Mouse (Mus musculus) liver, adult 2 months (tissue): ENCODE data around the gene Abcc6. TPM values are rescaled to one million over a fixed set of nuclear protein-coding genes. Genes with fewer than 3 reads are reported as not detected.

Experiments
- DNase-seq: peaks from one replicate; pipeline ENCODE4 v3.0.0-alpha.2; 2011; ENCODE audit warnings: low read depth, low spot score; ENCODE audit errors: extremely low read depth
- H3K27ac ChIP-seq: fragments of 200-500 bp; replicated peaks from 2 replicates; pipeline ENCODE4 v1.5.1; 2012; ENCODE audit warnings: low read depth, mild to moderate bottlenecking, control low read depth, inconsistent platforms, low read length; ENCODE audit not compliant: insufficient read depth
- H3K27me3 ChIP-seq: fragments of 200-500 bp; 2 replicates; pipeline ENCODE4 v1.6.1; 2012; ENCODE audit warnings: mild to moderate bottlenecking, moderate library complexity, low read length, inconsistent platforms; ENCODE audit not compliant: control insufficient read depth, insufficient read depth
- H3K36me3 ChIP-seq: fragments of 200-500 bp; 2 replicates; pipeline ENCODE4 v1.6.1; 2012; ENCODE audit warnings: low read length, inconsistent platforms; ENCODE audit not compliant: control insufficient read depth, insufficient read depth
- H3K4me1 ChIP-seq: fragments of 200-500 bp; 2 replicates; pipeline ENCODE4 v1.6.1; 2011; ENCODE audit warnings: low read length; ENCODE audit not compliant: control insufficient read depth, insufficient read depth
- H3K4me3 ChIP-seq: fragments of 200-500 bp; 2 replicates; pipeline ENCODE4 v1.5.1; 2011; ENCODE audit warnings: low read depth, mild to moderate bottlenecking, control low read depth, low read length, moderate library complexity; ENCODE audit not compliant: insufficient read depth
- H3K79me2 ChIP-seq: fragments of 200-500 bp; 2 replicates; pipeline ENCODE4 v1.6.1; 2012; ENCODE audit warnings: inconsistent platforms, mild to moderate bottlenecking, low read length, moderate library complexity; ENCODE audit not compliant: control insufficient read depth, insufficient read depth
- H3K9ac ChIP-seq: fragments of 200-500 bp; 2 replicates; pipeline ENCODE4 v1.6.1; 2012; ENCODE audit warnings: low read depth, mild to moderate bottlenecking, control low read depth, inconsistent platforms, low read length
- CTCF ChIP-seq: fragments of 200-500 bp; IDR thresholded peaks from 2 replicates; pipeline ENCODE4 v1.5.1; 2011; ENCODE audit warnings: low read depth, low read length, control low read depth
- POLR2A ChIP-seq: fragments of 200-500 bp; IDR thresholded peaks from 2 replicates; pipeline ENCODE4 v1.6.1; 2011; ENCODE audit warnings: low read length, control low read depth; ENCODE audit not compliant: insufficient read depth; ENCODE audit errors: extremely low read depth
- WGBS: fragments of 180-500 bp; shearing (Covaris S2); methylation state at CpG from one replicate; pipeline ENCODE4 v1.1.7; 2018; 5-methylcytosine and 5-hydroxymethylcytosine counted together
- polyA plus RNA-seq: library from polyadenylated mRNA; depleted of rRNA; stranded (reverse); fragments of >200 nt; gene quantifications from 2 replicates; pipeline ENCODE4 v1.2.3, GENCODE M21; 2012; rRNA removed
- total RNA-seq: library from RNA; depleted of rRNA; stranded (reverse); fragments of >200 nt; gene quantifications from 2 replicates; pipeline ENCODE4 v1.2.3, GENCODE M21; 2014; rRNA removed

The Abcc6 gene
- total and polyA plus RNA-seq, 2 experiments, result 86.3 to 192 TPM

GRCm38 (mm10) chr7:45920583-45921241, 109.4 kb downstream of the Abcc6 start:
- H3K27me3 ChIP-seq, result no peaks in the 10 kb centered on the region
- peak overlapping the region; percentile 48 for H3K9ac ChIP-seq
- no peaks in the 10 kb centered on the region; the same call in 1 of the 2 replicates for H3K36me3 ChIP-seq
- H3K79me2 ChIP-seq, result no peaks in the 10 kb centered on the region
- WGBS, result 53% methylated on average over 9 of the region's 9 CpGs
- H3K4me3 ChIP-seq, result peak overlapping the region; percentile 43
- TF ChIP-seq CTCF, result no peak
- no peak for TF ChIP-seq POLR2A
- DNase-seq, result no peak
- H3K4me1 ChIP-seq, result no peaks in the 10 kb centered on the region
- H3K27ac ChIP-seq, result peak overlapping the region; percentile 49

GRCm38 (mm10) chr7:45919761-45920160, 110.3 kb downstream of the Abcc6 start:
- H3K27me3 ChIP-seq, result no peaks in the 10 kb centered on the region
- DNase-seq, result no peak
- H3K79me2 ChIP-seq, result no peaks in the 10 kb centered on the region
- H3K27ac ChIP-seq, result no peak overlapping the region
- no peaks in the 10 kb centered on the region for H3K4me1 ChIP-seq
- H3K4me3 ChIP-seq, result no peak overlapping the region
- no peak overlapping the region for H3K9ac ChIP-seq
- H3K36me3 ChIP-seq, result no peaks in the 10 kb centered on the region; the same call in 1 of the 2 replicates
- no peak for TF ChIP-seq POLR2A
- no peak for TF ChIP-seq CTCF
- WGBS, result 70% methylated on average over 4 of the region's 4 CpGs

- no peaks in the 10 kb centered on the region; the same call in 1 of the 2 replicates for H3K36me3 ChIP-seq
- DNase-seq, result no peak
- no peak overlapping the region for H3K4me3 ChIP-seq
- H3K27me3 ChIP-seq, result no peaks in the 10 kb centered on the region
- no peaks in the 10 kb centered on the region for H3K79me2 ChIP-seq
- no peak overlapping the region for H3K9ac ChIP-seq
- no peak for TF ChIP-seq POLR2A
- peak; percentile 67 for TF ChIP-seq CTCF
- H3K27ac ChIP-seq, result no peak overlapping the region
- no peaks in the 10 kb centered on the region for H3K4me1 ChIP-seq
- WGBS, result 70% methylated on average over 14 of the region's 14 CpGs
Observed at GRCm38 (mm10) chr7:45919083-45919671, 110.9 kb downstream of the Abcc6 start.

GRCm38 (mm10) chr7:45917926-45918325, 112.2 kb downstream of the Abcc6 start:
- WGBS, result 94% methylated on average over 15 of the region's 15 CpGs
- H3K79me2 ChIP-seq, result no peaks in the 10 kb centered on the region
- no peak overlapping the region for H3K9ac ChIP-seq
- peaks cover 2% of the 10 kb centered on the region; the same call in 1 of the 2 replicates for H3K36me3 ChIP-seq
- no peak for TF ChIP-seq POLR2A
- no peak for TF ChIP-seq CTCF
- no peaks in the 10 kb centered on the region for H3K27me3 ChIP-seq
- no peak overlapping the region for H3K4me3 ChIP-seq
- no peak overlapping the region for H3K27ac ChIP-seq
- H3K4me1 ChIP-seq, result no peaks in the 10 kb centered on the region
- DNase-seq, result no peak

Other genes starting within 250 kb of the Abcc6 start
- gene Lmtk3, start 246.6 kb downstream of the Abcc6 start, total RNA-seq, result not detected in 2 replicates
- 0.02 TPM in 1 of 2 replicates, not detected in the other for gene Lmtk3, start 246.6 kb downstream of the Abcc6 start, polyA plus RNA-seq
- not detected in 2 replicates for gene Sult2b1, start 245.6 kb downstream of the Abcc6 start, total RNA-seq
- gene Sult2b1, start 245.6 kb downstream of the Abcc6 start, polyA plus RNA-seq, result 0.10 TPM in 1 of 2 replicates, not detected in the other
- gene Cyth2, start 215.7 kb downstream of the Abcc6 start, total RNA-seq, result 18.1 and 20.9 TPM in 2 replicates
- 14.2 and 14.8 TPM in 2 replicates for gene Cyth2, start 215.7 kb downstream of the Abcc6 start, polyA plus RNA-seq
- gene Kcnj14, start 205.5 kb downstream of the Abcc6 start, total RNA-seq, result 0.07 TPM in 1 of 2 replicates, not detected in the other
- 0.11 TPM in 1 of 2 replicates, not detected in the other for gene Kcnj14, start 205.5 kb downstream of the Abcc6 start, polyA plus RNA-seq
- gene Grwd1, start 199.4 kb downstream of the Abcc6 start, total RNA-seq, result 5.3 and 6.8 TPM in 2 replicates
- gene Grwd1, start 199.4 kb downstream of the Abcc6 start, polyA plus RNA-seq, result 7.5 and 11.0 TPM in 2 replicates
- gene Kdelr1, start 157.5 kb downstream of the Abcc6 start, total RNA-seq, result 68.9 and 85.4 TPM in 2 replicates
- gene Kdelr1, start 157.5 kb downstream of the Abcc6 start, polyA plus RNA-seq, result 253 and 258 TPM in 2 replicates
- under 0.01 and 0.07 TPM in 2 replicates for gene Grin2d, start 151.9 kb downstream of the Abcc6 start, total RNA-seq
- gene Grin2d, start 151.9 kb downstream of the Abcc6 start, polyA plus RNA-seq, result 0.19 and 0.20 TPM in 2 replicates
- not detected in 2 replicates for gene Syngr4, start 133.6 kb downstream of the Abcc6 start, total RNA-seq
- gene Syngr4, start 133.6 kb downstream of the Abcc6 start, polyA plus RNA-seq, result 0.12 TPM in 1 of 2 replicates, not detected in the other
- 16.6 and 27.7 TPM in 2 replicates for gene Tmem143, start 133.4 kb downstream of the Abcc6 start, total RNA-seq
- 53.7 and 59.5 TPM in 2 replicates for gene Tmem143, start 133.4 kb downstream of the Abcc6 start, polyA plus RNA-seq
- gene Emp3, start 108.9 kb downstream of the Abcc6 start, total RNA-seq, result 2.1 and 3.6 TPM in 2 replicates
- 8.5 and 13.6 TPM in 2 replicates for gene Emp3, start 108.9 kb downstream of the Abcc6 start, polyA plus RNA-seq
- 0.18 TPM in 1 of 2 replicates, not detected in the other for gene Ccdc114, start 106.2 kb downstream of the Abcc6 start, total RNA-seq
- gene Ccdc114, start 106.2 kb downstream of the Abcc6 start, polyA plus RNA-seq, result 0.06 and 0.32 TPM in 2 replicates
- 15.3 and 21.7 TPM in 2 replicates for gene Nomo1, start 3.4 kb upstream of the Abcc6 start, total RNA-seq
- gene Nomo1, start 3.4 kb upstream of the Abcc6 start, polyA plus RNA-seq, result 16.9 and 19.7 TPM in 2 replicates
- gene Kcnj11, start 70.5 kb upstream of the Abcc6 start, total RNA-seq, result not detected in 2 replicates
- not detected in 2 replicates for gene Kcnj11, start 70.5 kb upstream of the Abcc6 start, polyA plus RNA-seq
- not detected in 2 replicates for gene Abcc8, start 149.7 kb upstream of the Abcc6 start, total RNA-seq
- gene Abcc8, start 149.7 kb upstream of the Abcc6 start, polyA plus RNA-seq, result not detected in 2 replicates
- gene Ush1c, start 208.2 kb upstream of the Abcc6 start, total RNA-seq, result not detected in 2 replicates
- gene Ush1c, start 208.2 kb upstream of the Abcc6 start, polyA plus RNA-seq, result not detected in 2 replicates
- not detected in 2 replicates for gene Otog, start 210.7 kb upstream of the Abcc6 start, total RNA-seq
- gene Otog, start 210.7 kb upstream of the Abcc6 start, polyA plus RNA-seq, result not detected in 2 replicates